9 mouse cellular contexts compared by ENCODE assay signal in the genomic region with DNA sequence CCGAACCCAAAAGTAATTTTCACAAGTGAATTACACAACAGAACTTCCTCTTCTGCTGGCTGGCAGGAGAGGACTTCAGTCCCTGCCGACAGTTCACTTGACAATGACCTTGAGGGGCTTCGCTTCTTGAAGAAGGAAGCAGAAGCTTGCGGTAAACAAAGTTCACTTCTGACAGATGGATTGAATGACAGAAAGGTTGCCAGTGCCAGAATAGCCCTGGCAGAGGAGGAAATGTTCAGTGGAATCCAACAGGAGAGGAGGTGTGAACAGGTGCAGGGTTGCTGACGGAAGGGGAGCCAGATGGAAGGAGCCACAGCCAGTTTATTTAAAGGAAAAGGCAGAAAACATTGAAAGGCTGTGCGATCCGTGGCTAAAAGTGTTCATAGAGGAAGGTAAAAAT.
DNase-seq lines count a peak whose midpoint lies in the region; ATAC-seq lines count a peak whose summit lies in the region.
"Had no signal": no experiment of that assay in that cellular context is flagged by ENCODE, and none has a peak within 500 bp of the region (broad histone marks: within the 10 kb centered on the region; RNA-seq: fewer than 3 reads in every experiment).

No protein-coding gene starts in this region.

- H3K36me3 ChIP-seq in hindbrain, embryonic 15.5 days = no peaks in the 10 kb centered on the region
- H3K36me3 ChIP-seq in hindbrain, embryonic 13.5 days = no peaks in the 10 kb centered on the region
- H3K36me3 ChIP-seq in liver, embryonic 12.5 days = no peaks in the 10 kb centered on the region

- H3K4me1 ChIP-seq in hindbrain, embryonic 15.5 days (replicated peaks) = peaks cover 24% of the 10 kb centered on the region
- peaks cover 13% of the 10 kb centered on the region; the same call in 1 of the 2 replicates for H3K4me1 ChIP-seq in hindbrain, embryonic 13.5 days (replicated peaks)
- peaks cover 5% of the 10 kb centered on the region; the same call in 1 of the 2 replicates for H3K4me1 ChIP-seq in liver, embryonic 12.5 days

- no peak overlapping the region for H3K4me2 ChIP-seq in hindbrain, embryonic 15.5 days
- H3K4me2 ChIP-seq in hindbrain, embryonic 13.5 days = no peak overlapping the region
- H3K4me2 ChIP-seq in liver, embryonic 12.5 days = no peak overlapping the region

- ATAC-seq in hindbrain, embryonic 15.5 days (ENCODE audit: low FRiP score, low read depth) = no peak
- ATAC-seq in hindbrain, embryonic 13.5 days (ENCODE audit: low FRiP score) = no peak
- peak; percentile 93 for ATAC-seq in megakaryocyte progenitor cell, adult 5-6 weeks (replicated peaks; ENCODE audit: poor library complexity)
- no peak for ATAC-seq in liver, embryonic 12.5 days

- peak overlapping the region; percentile 34; the same call in 1 of the 2 replicates for H3K27ac ChIP-seq in hindbrain, embryonic 15.5 days (replicated peaks)
- no peak overlapping the region for H3K27ac ChIP-seq in hindbrain, embryonic 13.5 days
- H3K27ac ChIP-seq in liver, embryonic 12.5 days = no peak overlapping the region
- H3K27ac ChIP-seq: kidney, postnatal 0 days had no signal

- WGBS in hindbrain, embryonic 15.5 days = 60% methylated on average over 7 of the region's 7 CpGs
- 71% methylated on average over 7 of the region's 7 CpGs for WGBS in hindbrain, embryonic 13.5 days
- WGBS in liver, embryonic 12.5 days (ENCODE audit: insufficient replicate concordance) = 34% methylated on average over 7 of the region's 7 CpGs

- intact Hi-C loops in gastrocnemius, postnatal 14 days (cut with DNase I; ENCODE audit: low total_unique reads) = no loop called here

- DNase-seq in cerebellum, adult 11-12 months = peak; percentile 93
- peak; percentile 49 for DNase-seq in gastrocnemius, postnatal 14 days
- no peak for DNase-seq in testis, postnatal 14 days (ENCODE audit: low spot score)
- no peak for DNase-seq in urinary bladder, adult 18-20 months (ENCODE audit: low spot score in 2 of 2)

- H3K9me3 ChIP-seq in hindbrain, embryonic 15.5 days = no peaks in the 10 kb centered on the region
- no peaks in the 10 kb centered on the region for H3K9me3 ChIP-seq in hindbrain, embryonic 13.5 days
- H3K9me3 ChIP-seq in liver, embryonic 12.5 days (replicated peaks) = no peaks in the 10 kb centered on the region

- no peak overlapping the region for H3K4me3 ChIP-seq in hindbrain, embryonic 15.5 days
- no peak overlapping the region for H3K4me3 ChIP-seq in hindbrain, embryonic 13.5 days
- no peak overlapping the region for H3K4me3 ChIP-seq in liver, embryonic 12.5 days

- no peak overlapping the region for H3K9ac ChIP-seq in hindbrain, embryonic 15.5 days
- H3K9ac ChIP-seq in hindbrain, embryonic 13.5 days = no peak overlapping the region
- no peak overlapping the region for H3K9ac ChIP-seq in liver, embryonic 12.5 days

- no peaks in the 10 kb centered on the region for H3K27me3 ChIP-seq in hindbrain, embryonic 15.5 days
- no peaks in the 10 kb centered on the region for H3K27me3 ChIP-seq in hindbrain, embryonic 13.5 days
- H3K27me3 ChIP-seq in liver, embryonic 12.5 days (replicated peaks) = no peaks in the 10 kb centered on the region

Comparison
In these comparisons a context has a peak if more than half of its experiments do, and no peak if none do; other contexts are left out.
1. DNase-seq: peak in cerebellum, adult 11-12 months (single experiment) and gastrocnemius, postnatal 14 days (single experiment); none in testis, postnatal 14 days (single experiment) and urinary bladder, adult 18-20 months (0 of 2).